Mouse (Mus musculus) heart, embryonic 15.5 days (tissue): ENCODE results near the gene Evi2b. TPM values are rescaled to one million over a fixed set of nuclear protein-coding genes. Genes with fewer than 3 reads are reported as not detected.

Experiments
- ATAC-seq: fragments of 200-750 bp; cut with Nextera tagmentation; replicated peaks from 2 replicates; pipeline ENCODE4 v1.8.0; 2017; ENCODE audit warnings: low read depth, moderate TSS enrichment; ENCODE audit not compliant: insufficient number of reproducible peaks, insufficient read depth, low FRiP score
- H3K27ac ChIP-seq: fragments of 300-500 bp; sonication (generic); 2 replicates; pipeline ENCODE4 v1.5.1; 2015; ENCODE audit warnings: mild to moderate bottlenecking, inconsistent platforms
- H3K27me3 ChIP-seq: fragments of 300-500 bp; sonication (generic); 2 replicates; pipeline ENCODE4 v1.6.1; 2015; ENCODE audit warnings: inconsistent platforms
- H3K36me3 ChIP-seq: fragments of 300-500 bp; sonication (generic); 2 replicates; pipeline ENCODE4 v1.6.1; 2015; ENCODE audit warnings: mild to moderate bottlenecking, inconsistent platforms
- H3K4me1 ChIP-seq: fragments of 300-500 bp; sonication (generic); replicated peaks from 2 replicates; pipeline ENCODE4 v1.6.1; 2015; ENCODE audit warnings: inconsistent platforms
- H3K4me2 ChIP-seq: fragments of 300-500 bp; sonication (generic); 2 replicates; pipeline ENCODE4 v1.6.1; 2015; ENCODE audit warnings: inconsistent platforms, mild to moderate bottlenecking, moderate library complexity
- H3K4me3 ChIP-seq: fragments of 300-500 bp; sonication (generic); 2 replicates; pipeline ENCODE4 v1.5.1; 2015; ENCODE audit warnings: mild to moderate bottlenecking, inconsistent platforms
- H3K9ac ChIP-seq: fragments of 300-500 bp; sonication (generic); 2 replicates; pipeline ENCODE4 v1.6.1; 2015; ENCODE audit warnings: mild to moderate bottlenecking, inconsistent platforms
- H3K9me3 ChIP-seq: fragments of 300-500 bp; sonication (generic); replicated peaks from 2 replicates; pipeline ENCODE4 v1.6.1; 2016; ENCODE audit warnings: inconsistent platforms
- WGBS: fragments of 180-500 bp; shearing (Covaris S2); methylation state at CpG from one replicate; pipeline ENCODE4 v1.1.7; 2015; ENCODE audit warnings: mixed read lengths; 5-methylcytosine and 5-hydroxymethylcytosine counted together
- polyA plus RNA-seq: library from polyadenylated mRNA; unstranded; fragments of >200 nt; fragmentation: Nextera tagmentation; extraction: Ambion mirVana; gene quantifications from 2 replicates; pipeline ENCODE4 v1.2.1, GENCODE M21; 2015

Evi2b gene
- polyA plus RNA-seq, 1 experiment from 2014 or later, result 0.42 TPM

- ATAC-seq, result no peak
- no peak overlapping the region for H3K27ac ChIP-seq
- peaks cover 9% of the 10 kb centered on the region for H3K36me3 ChIP-seq
- H3K4me3 ChIP-seq, result no peak overlapping the region
- H3K9ac ChIP-seq, result no peak overlapping the region
- H3K4me2 ChIP-seq, result no peak overlapping the region
- H3K27me3 ChIP-seq, result no peaks in the 10 kb centered on the region
- no peaks in the 10 kb centered on the region for H3K9me3 ChIP-seq
- WGBS, result 84% methylated on average over 7 of the region's 7 CpGs
- H3K4me1 ChIP-seq, result no peaks in the 10 kb centered on the region
Measured at GRCm38 (mm10) chr11:79483876-79484528, 39.6 kb downstream of the Evi2b start.

GRCm38 (mm10) chr11:79483392-79483791 is 40.2 kb downstream of the Evi2b start:
- 90% methylated on average over 6 of the region's 6 CpGs for WGBS
- Histone ChIP-seq H3K4me3 (no peak overlapping the region), H3K9ac (no peak overlapping the region), H3K4me2 (no peak overlapping the region), H3K36me3 (peaks cover 9% of the 10 kb centered on the region), H3K4me1 (no peaks in the 10 kb centered on the region), H3K27me3 (no peaks in the 10 kb centered on the region), H3K27ac (no peak overlapping the region), H3K9me3 (no peaks in the 10 kb centered on the region)
- ATAC-seq, result no peak

- no peaks in the 10 kb centered on the region for H3K27me3 ChIP-seq
- H3K9ac ChIP-seq, result no peak overlapping the region
- H3K27ac ChIP-seq, result no peak overlapping the region
- H3K4me2 ChIP-seq, result no peak overlapping the region
- no peaks in the 10 kb centered on the region for H3K9me3 ChIP-seq
- 64% methylated on average over 1 of the region's 1 CpGs for WGBS
- peaks cover 41% of the 10 kb centered on the region for H3K36me3 ChIP-seq
- H3K4me1 ChIP-seq, result no peaks in the 10 kb centered on the region
- no peak for ATAC-seq
- no peak overlapping the region for H3K4me3 ChIP-seq
Measured at GRCm38 (mm10) chr11:79468097-79468496, 55.5 kb downstream of the Evi2b start.

Other genes with a start within 250 kb of the Evi2b start
- gene Gm9964, start 226.9 kb downstream of the Evi2b start, polyA plus RNA-seq, result not detected in 2 replicates
- gene Nf1, start 184.1 kb downstream of the Evi2b start, polyA plus RNA-seq, result 3.6 and 3.7 TPM in 2 replicates
- 0.08 and 0.13 TPM in 2 replicates for gene Omg, start 19.7 kb downstream of the Evi2b start, polyA plus RNA-seq
- gene Evi2, start 6.8 kb upstream of the Evi2b start, polyA plus RNA-seq, result 0.52 and 0.53 TPM in 2 replicates
- gene Evi2a, start 6.8 kb upstream of the Evi2b start, polyA plus RNA-seq, result 2.3 and 5.5 TPM in 2 replicates
- gene Rab11fip4, start 67.5 kb upstream of the Evi2b start, polyA plus RNA-seq, result 0.26 and 3.1 TPM in 2 replicates